Mouse (Mus musculus): ENCODE data around the gene Ryr3.
"Not testable (repeated sequence)": the region's sequence is repeated elsewhere in the genome, so short reads cannot be mapped to it uniquely, and the experiment has no call there.

Ryr3 gene

DNA sequence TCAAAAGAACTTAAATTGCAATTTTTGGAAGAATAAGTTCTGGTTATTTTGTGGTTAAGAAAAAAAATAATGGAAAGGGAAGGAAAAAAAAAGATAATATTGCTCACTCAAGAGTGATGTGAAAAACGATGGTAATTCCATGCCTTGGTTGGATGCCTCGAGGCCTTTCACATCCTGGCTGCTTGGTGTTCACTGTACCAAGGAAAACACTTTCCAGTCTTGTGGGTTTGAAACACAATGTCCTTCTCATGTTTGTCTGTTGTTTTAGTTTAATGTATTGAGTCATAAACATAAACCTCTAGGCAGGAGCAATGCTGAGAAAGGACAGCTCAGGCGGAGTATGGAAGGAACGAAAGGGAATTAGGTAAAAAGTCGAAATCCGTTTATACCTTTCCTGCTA, 122.8 kb downstream of the Ryr3 start:
- DNase-seq = no peak

DNA sequence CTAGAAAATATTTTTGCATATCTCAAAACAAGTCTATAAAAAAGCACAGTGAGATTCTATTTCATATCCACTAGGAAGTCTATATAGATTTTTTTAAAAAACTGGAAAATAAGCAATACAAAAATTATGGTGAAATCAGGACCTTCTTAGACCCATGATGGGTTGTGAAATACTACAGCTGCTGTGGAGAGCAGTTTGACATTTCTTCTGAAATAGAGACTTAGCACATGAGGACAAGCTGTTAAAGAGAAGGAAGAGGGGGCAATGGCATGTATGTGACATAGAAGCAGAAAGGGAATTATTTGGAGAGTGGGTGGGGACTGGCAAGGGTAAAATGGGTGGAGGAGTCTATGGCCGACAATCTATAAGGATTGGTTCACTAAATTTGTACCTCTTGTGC, 124.1 kb downstream of the Ryr3 start:
- DNase-seq = no peak

DNA sequence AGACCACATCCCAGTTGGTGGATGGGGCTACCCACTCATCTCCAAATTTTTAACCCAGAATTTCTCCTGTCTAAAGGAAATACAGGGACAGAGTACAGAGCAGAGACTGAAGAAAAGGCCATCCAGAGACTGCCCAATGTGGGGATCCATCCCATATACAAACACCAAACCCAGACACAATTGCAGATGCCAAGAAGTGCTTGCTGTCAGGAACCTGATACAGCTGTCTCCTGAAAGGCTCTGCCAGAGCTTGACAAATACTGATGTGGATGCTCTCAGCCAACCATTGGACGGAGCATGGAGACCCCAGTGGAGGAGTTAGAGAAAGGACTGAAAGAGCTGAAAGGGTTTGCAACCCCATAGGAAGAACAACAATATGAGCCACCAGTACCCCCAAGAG, 125.6 kb downstream of the Ryr3 start:
- not testable (repeated sequence) for DNase-seq

DNA sequence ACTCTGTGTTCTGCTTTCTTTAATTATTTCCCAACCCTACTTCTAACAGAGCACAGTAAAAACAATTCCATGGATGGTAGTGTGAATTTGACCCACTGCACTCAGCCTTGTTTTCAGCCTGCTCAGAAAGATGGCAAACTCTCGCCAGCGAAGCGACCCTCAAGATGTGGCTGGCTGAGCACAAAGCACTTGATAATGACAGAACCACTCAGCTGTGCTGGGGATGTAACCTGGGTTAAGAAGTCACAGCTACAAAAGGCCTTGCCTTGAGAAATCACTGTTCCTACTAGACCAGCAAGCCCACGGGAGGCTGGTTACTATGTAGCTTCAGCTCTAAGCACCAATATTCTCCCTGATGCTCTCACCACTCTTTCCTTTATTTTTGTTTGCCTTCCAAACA, 140.5 kb downstream of the Ryr3 start:
- no peak for DNase-seq

DNA sequence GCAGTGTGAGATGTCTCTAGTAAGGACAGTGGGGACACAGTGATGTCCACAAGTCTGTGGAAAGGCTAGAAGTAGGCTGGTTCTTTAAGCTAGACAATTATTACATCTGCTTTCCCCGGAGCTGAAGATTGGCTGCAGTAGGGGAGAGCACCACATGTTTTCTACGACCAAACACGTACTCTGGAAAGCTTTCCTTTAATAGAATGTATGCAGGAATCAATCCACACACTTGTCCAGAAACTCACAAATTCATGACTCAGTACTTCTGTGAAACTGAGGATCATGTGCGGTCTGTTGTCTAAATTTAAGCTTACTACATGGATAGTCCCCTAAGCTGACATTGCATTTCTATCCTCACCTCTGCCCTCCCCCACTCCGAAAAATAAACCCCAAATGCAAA, 157.5 kb downstream of the Ryr3 start:
- no peak for DNase-seq

DNA sequence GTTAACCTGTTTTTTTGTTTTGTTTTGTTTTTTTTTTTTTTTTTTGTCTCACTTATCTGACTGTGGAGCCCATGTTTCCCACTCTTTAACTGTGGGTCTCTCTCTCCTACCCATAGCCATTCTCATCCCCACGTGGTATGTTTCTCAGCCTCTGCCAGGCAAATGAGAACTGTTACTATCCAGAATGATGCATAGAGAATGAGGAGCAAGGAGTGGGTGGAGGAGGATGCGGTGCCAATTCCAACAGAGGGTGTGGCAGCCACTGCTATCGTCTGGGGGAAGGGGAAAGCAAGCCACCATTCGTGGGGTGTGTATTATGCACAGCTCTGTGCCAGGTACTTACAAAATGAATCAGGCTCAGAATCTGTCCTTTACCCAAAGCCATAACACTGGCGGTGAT, 158.0 kb downstream of the Ryr3 start:
- DNase-seq = no peak

DNA sequence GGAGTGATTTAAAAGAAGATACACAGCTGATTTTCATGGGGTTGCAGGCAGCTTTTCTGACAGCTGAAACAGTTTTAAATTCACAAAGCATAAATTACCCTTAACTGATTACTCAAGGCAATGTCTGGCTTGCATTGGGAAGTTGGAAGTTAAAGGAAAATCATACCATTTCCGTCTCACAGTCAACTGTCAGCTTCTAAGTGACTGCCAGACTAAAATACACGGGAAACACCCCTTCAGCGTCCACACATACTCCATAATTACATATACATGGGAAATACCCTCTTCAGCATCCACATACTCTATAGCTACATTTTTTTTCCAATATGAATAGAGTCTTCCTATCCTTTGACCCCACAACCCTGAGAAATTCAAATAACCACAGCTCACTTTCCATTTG, 158.8 kb downstream of the Ryr3 start:
- DNase-seq = no peak

DNA sequence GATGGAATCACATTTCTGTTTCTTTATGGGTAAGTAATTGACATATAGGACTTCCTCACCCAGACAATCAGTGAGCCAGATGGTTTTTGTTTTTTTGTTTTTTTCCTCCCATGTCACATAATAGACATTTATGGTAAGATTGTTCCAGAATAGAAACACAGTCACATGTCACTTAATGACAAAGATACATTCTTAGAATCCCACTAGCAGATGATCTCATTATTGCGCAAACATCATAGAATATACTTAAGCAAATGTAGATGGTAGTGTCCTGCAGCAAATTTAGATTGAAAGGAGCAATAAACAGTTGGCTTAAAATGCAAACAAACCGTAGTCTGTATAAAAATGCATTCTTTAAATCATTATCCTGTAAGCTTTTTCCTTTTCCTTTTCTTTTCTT, 161.3 kb downstream of the Ryr3 start:
- DNase-seq = no peak

DNA sequence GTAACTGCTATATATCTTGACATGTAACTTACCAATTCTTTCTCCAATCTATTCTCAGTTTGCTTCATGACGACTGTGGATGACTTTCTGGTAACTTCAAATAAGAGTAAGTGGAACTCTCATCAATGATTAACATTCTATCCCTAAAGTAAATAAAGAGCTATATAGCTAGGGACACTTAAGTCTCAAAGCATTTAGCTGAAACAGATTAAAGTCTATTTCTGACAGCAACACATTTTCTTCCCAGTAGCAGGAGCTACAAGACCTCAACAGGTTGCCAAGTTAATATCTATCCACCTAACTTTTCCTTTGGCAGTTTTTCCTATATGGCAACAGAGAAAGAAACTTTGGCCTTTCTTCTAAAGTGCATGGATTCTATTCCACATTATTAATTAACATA, 167.1 kb downstream of the Ryr3 start:
- no peak for DNase-seq

DNA sequence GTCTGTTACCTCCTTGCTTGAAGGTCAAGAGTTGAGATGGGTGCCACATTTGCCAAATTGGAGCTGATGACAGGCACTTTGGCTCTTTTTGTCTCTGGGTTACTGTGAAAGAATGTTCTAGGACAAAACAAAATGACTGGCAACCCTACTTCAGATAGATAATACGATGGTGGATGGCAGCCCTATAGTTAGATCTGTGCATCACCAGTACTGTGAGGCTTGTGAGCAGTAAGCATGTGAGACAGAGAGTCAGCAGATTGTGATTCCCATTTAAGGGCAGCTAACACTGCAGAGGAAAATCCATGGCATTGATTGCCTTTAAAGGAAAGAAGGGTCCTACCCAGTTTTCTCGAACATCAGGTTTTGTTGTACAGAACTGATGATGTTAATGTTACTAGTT, 180.3 kb downstream of the Ryr3 start:
- no peak for DNase-seq

DNA sequence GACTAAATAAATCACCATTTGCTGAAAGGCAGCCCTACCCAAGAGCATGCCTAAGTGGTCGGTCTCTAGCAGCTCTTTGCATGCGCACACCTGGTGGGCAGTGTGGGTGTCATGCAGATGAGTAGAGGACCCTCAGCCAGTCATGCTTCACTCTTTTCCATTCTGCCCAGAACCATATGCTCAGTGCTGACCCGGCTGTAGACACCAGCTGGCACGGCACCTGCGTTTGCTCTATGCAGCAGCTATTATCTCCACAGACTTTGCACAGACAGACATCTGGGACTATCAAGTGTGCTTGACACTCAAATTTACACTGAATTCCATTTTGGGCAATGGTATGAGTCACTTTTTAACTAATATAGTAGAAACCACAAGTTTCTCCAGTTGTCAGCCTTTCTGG, 186.2 kb downstream of the Ryr3 start:
- DNase-seq = no peak

DNA sequence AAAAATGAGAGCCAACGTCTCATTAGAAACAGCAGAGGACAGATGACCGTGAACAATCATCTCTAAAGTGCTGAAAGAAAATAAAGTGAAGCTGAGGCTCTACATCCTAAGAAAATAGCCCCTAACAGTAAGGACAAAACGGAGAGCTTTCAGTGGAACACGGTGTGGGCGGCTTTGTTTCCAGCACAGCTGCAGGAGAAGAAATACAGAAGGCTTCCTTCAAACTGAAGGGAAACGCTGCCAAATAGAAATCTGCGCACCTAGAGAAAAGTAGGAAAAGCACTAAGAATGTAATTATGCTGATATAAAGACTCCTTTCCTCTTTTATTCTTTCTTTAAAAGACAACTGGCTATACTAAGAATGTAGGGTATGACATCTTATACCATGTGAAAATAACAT, 197.0 kb downstream of the Ryr3 start:
- no peak for DNase-seq

DNA sequence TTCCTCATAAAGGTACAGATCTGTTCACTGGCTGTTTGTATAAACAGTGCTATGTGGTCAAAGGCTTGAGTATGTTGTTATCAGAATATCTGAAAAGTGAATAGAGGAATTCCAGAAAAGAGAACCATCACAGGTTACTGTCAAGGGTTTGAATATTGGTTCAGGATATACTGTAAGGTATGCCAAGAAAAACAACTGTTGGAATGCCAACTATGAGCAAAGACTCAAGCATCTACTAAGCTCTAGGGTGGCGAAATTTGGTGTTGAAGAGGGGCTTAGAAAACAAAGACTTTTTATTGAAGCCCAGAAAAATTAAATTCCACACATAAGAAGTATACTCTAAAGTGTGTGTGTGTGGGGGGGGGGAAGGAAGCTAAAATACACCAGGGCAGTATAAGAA, 198.6 kb downstream of the Ryr3 start:
- DNase-seq = no peak

DNA sequence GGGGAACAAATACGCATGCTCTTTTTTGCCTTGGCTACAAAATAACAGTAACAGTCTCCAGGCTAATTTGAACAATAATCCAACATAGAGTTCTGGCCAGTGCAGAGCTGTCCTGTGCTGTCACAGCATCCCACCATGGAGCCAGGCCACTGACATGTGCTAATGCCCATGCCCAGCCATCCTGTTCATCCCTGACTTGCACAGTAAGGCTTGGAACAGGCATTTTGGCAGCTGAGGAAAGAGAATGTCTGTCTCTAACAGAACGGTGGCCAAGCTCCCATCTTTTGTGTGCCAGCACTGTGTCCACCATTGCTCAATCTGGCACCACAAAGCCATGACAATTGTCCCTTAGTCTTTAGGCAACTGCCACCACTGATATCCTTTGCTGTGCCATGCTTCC, 200.7 kb downstream of the Ryr3 start:
- DNase-seq = no peak

DNA sequence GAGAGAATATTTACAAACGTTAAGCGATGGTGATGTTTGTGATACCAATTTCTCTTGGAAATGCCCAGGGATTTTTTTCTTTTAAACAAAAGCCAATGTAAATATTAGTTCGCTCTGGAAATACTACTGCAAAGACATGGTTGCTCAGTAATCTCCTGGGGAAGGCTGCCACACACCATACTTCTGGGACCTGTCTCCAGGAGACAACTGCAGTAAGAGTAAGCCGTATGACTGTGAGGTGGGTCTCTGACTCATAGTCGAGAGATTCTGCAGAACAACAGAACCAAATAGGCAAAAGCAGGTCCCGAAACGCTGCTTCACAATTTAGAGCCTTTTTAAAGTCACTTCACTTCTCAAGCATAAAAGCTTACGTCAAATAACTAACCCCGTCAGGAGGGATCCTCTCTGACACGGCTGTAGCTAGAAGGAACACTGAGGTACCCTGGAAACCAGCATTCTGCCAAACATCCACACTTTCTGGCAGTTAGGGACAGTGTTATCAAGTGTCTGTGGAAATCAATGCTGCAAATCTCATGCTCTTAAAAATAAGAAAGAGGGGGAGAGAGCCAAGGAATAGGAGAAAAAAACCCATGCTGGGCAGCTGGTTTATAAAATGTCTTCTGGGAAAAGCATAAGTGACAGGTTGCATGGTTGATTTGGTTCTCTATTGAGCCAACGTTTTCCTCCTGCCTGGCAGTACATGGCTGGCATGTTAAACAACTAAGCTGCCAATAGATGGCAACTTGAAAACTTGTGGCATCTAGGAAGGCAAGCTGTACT, 207.7 kb downstream of the Ryr3 start:
- no peak for DNase-seq

DNA sequence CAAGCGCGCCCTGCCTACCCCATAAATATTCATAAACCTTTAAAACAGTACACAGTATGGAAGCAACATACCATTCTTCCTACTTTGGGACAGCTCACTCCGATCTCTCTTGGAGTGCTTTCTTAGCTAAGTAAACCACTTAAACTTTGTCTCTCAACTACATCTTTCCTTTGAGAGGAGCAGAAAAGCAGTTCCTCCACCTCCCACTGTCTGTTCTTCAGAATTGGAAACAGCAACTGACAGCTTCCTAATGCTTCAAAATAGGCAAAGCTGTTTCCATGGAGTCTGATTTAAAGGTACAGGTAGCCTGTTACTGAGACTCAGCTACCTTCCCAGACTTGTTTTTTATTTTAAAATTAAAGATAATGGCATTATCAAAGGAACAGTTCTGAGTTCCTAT, 218.4 kb downstream of the Ryr3 start:
- DNase-seq = no peak

DNA sequence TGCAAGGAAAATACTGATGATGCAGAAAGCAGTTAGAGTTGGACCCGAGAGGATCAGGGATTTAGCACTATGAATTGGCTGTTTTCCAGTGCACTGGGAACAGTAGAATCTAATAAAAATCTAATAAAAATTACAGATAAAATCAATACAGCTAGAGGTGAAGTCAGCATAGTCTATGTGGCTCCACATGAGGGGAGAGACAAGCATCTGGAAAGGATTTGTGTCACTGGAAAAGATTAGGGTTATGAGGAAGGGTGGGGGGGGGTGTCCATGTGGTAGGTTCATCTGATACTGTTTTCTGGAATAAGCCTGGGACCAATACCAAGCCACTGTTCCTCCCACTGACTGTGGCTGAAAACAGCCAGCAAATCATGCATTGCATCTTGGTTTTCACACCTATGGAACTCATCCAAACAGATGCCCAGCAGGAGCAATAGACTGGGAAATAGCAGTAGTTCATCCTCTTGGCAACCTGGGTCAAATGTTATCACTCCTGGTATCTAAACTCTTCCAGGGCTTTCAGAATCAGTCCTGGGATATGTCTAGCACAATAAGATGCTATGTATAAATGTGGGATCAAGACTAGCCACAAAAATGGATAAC, 233.9 kb downstream of the Ryr3 start:
- no peak for DNase-seq

DNA sequence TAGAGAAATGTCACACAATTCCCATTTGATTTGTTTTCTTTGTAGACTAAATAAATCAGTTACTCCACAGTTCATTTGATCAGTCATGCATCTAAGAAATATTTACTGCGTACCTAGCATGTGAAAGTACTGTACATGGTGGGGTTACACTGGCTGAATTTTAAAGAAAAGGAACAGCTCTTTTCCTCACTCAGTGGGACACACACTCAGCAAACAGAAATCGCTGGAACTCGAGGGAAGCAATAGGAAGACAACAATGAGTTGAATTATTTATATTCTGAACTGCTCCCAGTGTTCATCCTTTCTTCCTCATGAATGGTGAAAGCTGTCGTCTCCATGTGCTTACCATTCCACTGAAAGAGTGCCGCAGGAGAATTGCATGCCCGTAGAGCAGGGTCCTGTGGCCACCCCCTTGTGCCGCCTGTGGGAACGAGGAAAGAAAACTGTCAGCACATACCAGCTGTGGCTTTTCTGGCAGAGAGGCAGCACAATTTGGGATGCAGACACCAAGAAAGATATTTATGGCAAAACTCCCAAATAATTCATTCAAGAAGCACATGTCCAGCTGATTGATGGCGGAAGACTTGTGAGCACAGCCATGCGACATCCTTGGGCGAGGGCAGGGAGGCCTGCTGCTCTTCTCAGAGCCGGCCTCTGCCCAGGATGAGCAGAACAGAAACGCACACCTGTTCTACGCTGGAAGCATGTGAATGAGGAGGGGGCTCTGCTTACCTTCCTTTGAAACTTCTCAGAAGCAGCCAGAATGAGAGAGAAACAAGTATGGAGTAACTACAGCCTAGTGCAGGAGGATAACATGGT, 249.9 kb downstream of the Ryr3 start:
- DNase-seq = no peak

DNA sequence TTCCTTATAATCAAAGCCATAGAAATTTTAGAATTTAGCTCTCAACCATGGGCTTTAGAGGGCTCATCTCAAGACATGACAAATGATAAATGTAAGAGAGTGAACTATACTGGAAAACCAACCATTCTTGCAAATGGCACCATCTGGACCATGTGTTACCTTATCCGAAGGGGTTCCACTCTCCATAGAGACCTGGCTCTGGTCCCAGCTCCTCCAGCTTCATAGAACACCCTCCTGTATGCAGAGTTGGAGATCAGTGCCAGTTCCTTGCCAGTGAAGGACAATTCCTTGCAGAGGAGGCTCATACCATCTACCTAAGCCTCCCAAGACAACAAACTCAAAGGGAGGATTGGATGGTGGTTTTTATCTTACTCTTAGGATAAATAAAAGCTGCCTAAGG, 268.0 kb downstream of the Ryr3 start:
- DNase-seq = no peak

DNA sequence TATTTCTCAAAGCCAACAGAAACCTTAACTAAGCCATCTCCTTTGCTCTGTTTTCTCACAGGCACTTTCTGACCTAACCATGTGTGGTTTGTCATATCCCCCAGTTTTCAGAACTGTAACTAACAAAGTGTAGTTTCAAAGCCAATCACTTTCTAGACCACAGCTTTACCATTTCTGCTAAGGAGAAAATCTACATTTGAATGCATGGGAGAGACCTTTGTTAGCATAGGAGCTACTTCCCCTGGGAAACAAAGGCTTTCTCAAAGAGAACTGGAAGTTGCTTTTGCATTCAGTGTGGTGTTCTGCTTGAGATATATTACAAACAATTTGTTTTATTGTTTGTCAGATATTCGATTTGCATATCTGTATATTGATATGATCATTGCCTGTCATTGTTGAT, 285.1 kb downstream of the Ryr3 start:
- no peak for DNase-seq

DNA sequence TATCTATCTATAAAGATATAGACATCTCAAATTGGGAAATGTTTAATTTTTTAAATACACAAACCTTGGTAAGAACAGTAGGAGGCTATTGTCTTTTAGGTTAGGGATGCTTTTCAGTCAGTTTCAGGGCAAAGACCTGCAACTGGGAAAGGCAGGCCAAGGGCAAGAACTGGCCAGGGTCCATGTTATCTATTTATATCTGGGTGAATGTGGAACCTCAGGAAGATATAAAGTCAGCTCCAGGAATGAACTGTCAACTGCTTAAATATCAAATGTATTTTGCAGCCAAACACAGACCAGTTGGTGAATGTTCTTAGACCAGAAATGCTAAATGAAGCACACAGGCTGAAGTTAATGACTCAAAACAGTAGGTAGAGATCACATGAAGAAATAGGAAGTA, 303.1 kb downstream of the Ryr3 start:
- no peak for DNase-seq

DNA sequence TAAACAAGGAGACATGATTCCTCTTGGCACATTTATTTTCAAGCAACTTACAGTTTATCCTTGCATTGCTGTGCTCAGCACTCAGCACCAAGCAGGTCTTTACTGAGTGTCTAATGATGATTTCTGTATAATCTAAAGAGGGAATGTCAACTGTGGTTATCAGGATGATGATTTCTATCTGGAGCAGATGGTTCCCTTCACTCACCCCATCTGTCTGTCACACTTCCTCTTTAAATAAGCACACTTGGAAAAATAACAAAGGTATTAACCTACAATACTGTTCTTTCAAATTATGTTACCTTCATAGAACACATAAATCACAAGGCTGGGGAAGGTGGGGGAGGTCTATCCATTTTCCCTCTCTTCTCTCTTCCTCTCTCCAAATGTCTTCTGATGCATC, 304.3 kb downstream of the Ryr3 start:
- DNase-seq = no peak

DNA sequence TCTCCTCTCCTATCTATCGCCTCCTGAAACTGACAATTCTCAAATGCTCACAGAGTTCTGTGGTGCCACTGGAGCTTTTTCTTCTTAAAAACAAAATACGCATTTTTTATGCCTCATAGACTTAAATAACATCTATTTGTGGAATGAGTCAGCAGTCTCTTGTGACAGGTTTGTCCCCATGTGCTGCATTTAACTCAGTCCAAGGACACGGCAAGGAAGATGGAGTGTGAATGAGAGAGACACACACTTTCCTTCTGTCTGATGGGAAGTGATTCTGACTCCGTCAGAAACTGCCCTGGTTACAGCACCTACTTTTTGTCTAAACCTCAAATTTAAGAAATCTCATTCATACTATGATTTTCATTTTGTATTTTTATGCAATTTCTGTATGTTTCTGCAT, 306.3 kb downstream of the Ryr3 start:
- DNase-seq = no peak

DNA sequence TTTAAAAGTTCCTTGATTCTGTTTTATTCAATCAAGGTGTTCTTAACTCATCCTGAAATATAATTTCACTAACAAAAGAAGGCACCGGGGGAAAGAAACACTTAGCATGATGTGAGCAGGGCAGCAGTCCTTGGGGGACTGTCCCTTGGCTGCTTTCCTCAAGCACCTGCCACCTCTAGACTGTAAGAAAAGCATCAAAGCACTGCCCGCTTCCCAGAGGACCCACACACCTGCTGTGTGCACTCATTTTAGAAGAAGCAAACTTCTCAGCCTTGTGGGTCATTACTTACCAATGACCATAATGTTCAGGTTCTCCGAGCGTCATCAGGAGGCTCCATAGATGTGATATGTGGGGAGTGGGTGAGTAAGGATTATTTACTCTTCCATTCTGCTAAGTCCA, 307.8 kb downstream of the Ryr3 start:
- DNase-seq = no peak

Measured in kidney, adult 9 months (tissue).